Mouse (Mus musculus): ENCODE measurements around the gene Brf1. TPM values are rescaled to one million over a fixed set of nuclear protein-coding genes. Genes with fewer than 3 reads are reported as not detected.

The Brf1 gene
- polyA plus RNA-seq, 1 experiment from 2014 or later, result 76.2 TPM

- no peak overlapping the region for H3K4me2 ChIP-seq (replicated peaks)
- WGBS, result 85% methylated on average over 2 of the region's 2 CpGs
- H3K27me3 ChIP-seq, result peaks cover 22% of the 10 kb centered on the region
- no peaks in the 10 kb centered on the region for H3K9me3 ChIP-seq
- H3K4me1 ChIP-seq, result peaks cover 24% of the 10 kb centered on the region
- no peak for ATAC-seq (ENCODE audit: low FRiP score, low read depth)
- no peak overlapping the region for H3K4me3 ChIP-seq
- H3K36me3 ChIP-seq, result no peaks in the 10 kb centered on the region
- no peak overlapping the region for H3K27ac ChIP-seq (replicated peaks)
- H3K9ac ChIP-seq (replicated peaks), result no peak overlapping the region
Measured at GRCm38 (mm10) chr12:112943669-112944068, 56.8 kb downstream of the Brf1 start.

- Histone ChIP-seq H3K4me3 (peak within 1 kb of the TSS; percentile 65), H3K27ac (replicated peaks) (0 out of 2 replicates have a peak within 1 kb of the TSS, but pooled peaks have one; percentile 43), H3K9me3 (no peaks in the 10 kb centered on the region), H3K4me1 (peaks cover 36% of the 10 kb centered on the region), H3K9ac (replicated peaks) (peak within 1 kb of the TSS; percentile 66), H3K36me3 (no peaks in the 10 kb centered on the region), H3K4me2 (replicated peaks) (peak within 1 kb of the TSS; percentile 69), H3K27me3 (peaks cover 22% of the 10 kb centered on the region)
- 2% methylated on average over 52 of the region's 58 CpGs for WGBS
- ATAC-seq (ENCODE audit: low FRiP score, low read depth), result peak; percentile 76
Measured at GRCm38 (mm10) chr12:112941776-112942713, 58.5 kb downstream of the Brf1 start, which contains the start of gene Nudt14. Gene Nudt14 (minus strand): TSS chr12:112942124.

GRCm38 (mm10) chr12:112941156-112941775 lies 59.2 kb downstream of the Brf1 start:
- peaks cover 22% of the 10 kb centered on the region for H3K27me3 ChIP-seq
- peak overlapping the region; percentile 65 for H3K4me3 ChIP-seq
- peak overlapping the region; percentile 66; the same call in 1 of the 2 replicates for H3K9ac ChIP-seq (replicated peaks)
- peaks cover 36% of the 10 kb centered on the region for H3K4me1 ChIP-seq
- H3K4me2 ChIP-seq (replicated peaks), result peak overlapping the region; percentile 69
- H3K9me3 ChIP-seq, result no peaks in the 10 kb centered on the region
- 48% methylated on average over 10 of the region's 10 CpGs for WGBS
- ATAC-seq (ENCODE audit: low FRiP score, low read depth), result peak; percentile 13; the same call in 1 of the 2 replicates
- no peaks in the 10 kb centered on the region for H3K36me3 ChIP-seq
- H3K27ac ChIP-seq (replicated peaks), result no peak overlapping the region

GRCm38 (mm10) chr12:112940710-112941109 lies 59.8 kb downstream of the Brf1 start:
- peaks cover 36% of the 10 kb centered on the region for H3K4me1 ChIP-seq
- H3K9me3 ChIP-seq, result no peaks in the 10 kb centered on the region
- H3K4me3 ChIP-seq, result 0 out of 2 replicates have a peak overlapping the region, but pooled peaks have one; percentile 65
- WGBS, result 84% methylated on average over 9 of the region's 9 CpGs
- H3K27me3 ChIP-seq, result peaks cover 22% of the 10 kb centered on the region
- H3K27ac ChIP-seq (replicated peaks), result no peak overlapping the region
- ATAC-seq (ENCODE audit: low FRiP score, low read depth), result no peak
- no peaks in the 10 kb centered on the region for H3K36me3 ChIP-seq
- H3K9ac ChIP-seq (replicated peaks), result no peak overlapping the region
- 0 out of 2 replicates have a peak overlapping the region, but pooled peaks have one; percentile 69 for H3K4me2 ChIP-seq (replicated peaks)

- no peak overlapping the region for H3K9ac ChIP-seq (replicated peaks)
- H3K4me3 ChIP-seq, result no peak overlapping the region
- no peak overlapping the region for H3K4me2 ChIP-seq (replicated peaks)
- peaks cover 36% of the 10 kb centered on the region for H3K4me1 ChIP-seq
- H3K27ac ChIP-seq (replicated peaks), result no peak overlapping the region
- H3K36me3 ChIP-seq, result no peaks in the 10 kb centered on the region
- no peak for ATAC-seq (ENCODE audit: low FRiP score, low read depth)
- no peaks in the 10 kb centered on the region for H3K9me3 ChIP-seq
- WGBS, result 96% methylated on average over 4 of the region's 4 CpGs
- peaks cover 22% of the 10 kb centered on the region for H3K27me3 ChIP-seq
Measured at GRCm38 (mm10) chr12:112940238-112940637, 60.3 kb downstream of the Brf1 start.

- Histone ChIP-seq H3K36me3 (no peaks in the 10 kb centered on the region), H3K27ac (replicated peaks) (no peak overlapping the region), H3K4me1 (peaks cover 36% of the 10 kb centered on the region), H3K9ac (replicated peaks) (no peak overlapping the region), H3K9me3 (no peaks in the 10 kb centered on the region), H3K27me3 (peaks cover 22% of the 10 kb centered on the region), H3K4me2 (replicated peaks) (no peak overlapping the region), H3K4me3 (no peak overlapping the region)
- 0 out of 2 replicates have a peak, but pooled peaks have one; percentile 24 for ATAC-seq (ENCODE audit: low FRiP score, low read depth)
- 61% methylated on average over 10 of the region's 10 CpGs for WGBS
Measured at GRCm38 (mm10) chr12:112938873-112939565, 61.5 kb downstream of the Brf1 start.

- no peak overlapping the region for H3K4me3 ChIP-seq
- H3K27me3 ChIP-seq, result peaks cover 18% of the 10 kb centered on the region
- H3K4me1 ChIP-seq, result peaks cover 36% of the 10 kb centered on the region
- no peak overlapping the region for H3K4me2 ChIP-seq (replicated peaks)
- no peak for ATAC-seq (ENCODE audit: low FRiP score, low read depth)
- 86% methylated on average over 10 of the region's 10 CpGs for WGBS
- no peak overlapping the region for H3K27ac ChIP-seq (replicated peaks)
- H3K9me3 ChIP-seq, result no peaks in the 10 kb centered on the region
- H3K36me3 ChIP-seq, result no peaks in the 10 kb centered on the region
- peak overlapping the region; percentile 8; the same call in 1 of the 2 replicates for H3K9ac ChIP-seq (replicated peaks)
Measured at GRCm38 (mm10) chr12:112938366-112938765, 62.1 kb downstream of the Brf1 start.

- Histone ChIP-seq H3K4me2 (replicated peaks) (no peak overlapping the region), H3K36me3 (no peaks in the 10 kb centered on the region), H3K4me3 (no peak overlapping the region), H3K9ac (replicated peaks) (peak overlapping the region; percentile 8; the same call in 1 of the 2 replicates), H3K27ac (replicated peaks) (no peak overlapping the region), H3K9me3 (no peaks in the 10 kb centered on the region), H3K4me1 (peaks cover 36% of the 10 kb centered on the region), H3K27me3 (peaks cover 15% of the 10 kb centered on the region)
- WGBS, result 51% methylated on average over 9 of the region's 9 CpGs
- no peak for ATAC-seq (ENCODE audit: low FRiP score, low read depth)
Measured at GRCm38 (mm10) chr12:112937906-112938305, 62.6 kb downstream of the Brf1 start.

GRCm38 (mm10) chr12:112932647-112933046 lies 67.9 kb downstream of the Brf1 start:
- H3K9ac ChIP-seq (replicated peaks), result no peak overlapping the region
- WGBS, result 60% methylated on average over 7 of the region's 7 CpGs
- no peak for ATAC-seq (ENCODE audit: low FRiP score, low read depth)
- no peak overlapping the region for H3K4me3 ChIP-seq
- no peak overlapping the region for H3K27ac ChIP-seq (replicated peaks)
- no peaks in the 10 kb centered on the region for H3K36me3 ChIP-seq
- no peak overlapping the region for H3K4me2 ChIP-seq (replicated peaks)
- peaks cover 20% of the 10 kb centered on the region for H3K4me1 ChIP-seq
- peaks cover 52% of the 10 kb centered on the region for H3K27me3 ChIP-seq
- H3K9me3 ChIP-seq, result no peaks in the 10 kb centered on the region

GRCm38 (mm10) chr12:112929562-112930352 lies 70.7 kb downstream of the Brf1 start, which contains the start of gene Jag2:
Gene Jag2 (minus strand): TSS chr12:112929776.
- H3K27ac ChIP-seq (replicated peaks), result peak within 1 kb of the TSS; percentile 76
- peak; percentile 52 for ATAC-seq (ENCODE audit: low FRiP score, low read depth)
- H3K4me1 ChIP-seq, result peaks cover 18% of the 10 kb centered on the region
- H3K27me3 ChIP-seq, result peaks cover 72% of the 10 kb centered on the region
- under 1% methylated on average over 61 of the region's 85 CpGs for WGBS
- no peaks in the 10 kb centered on the region for H3K9me3 ChIP-seq
- peak within 1 kb of the TSS; percentile 65 for H3K9ac ChIP-seq (replicated peaks)
- peak within 1 kb of the TSS; percentile 83 for H3K4me2 ChIP-seq (replicated peaks)
- H3K36me3 ChIP-seq, result no peaks in the 10 kb centered on the region
- H3K4me3 ChIP-seq, result peak within 1 kb of the TSS; percentile 55

Measured in midbrain, embryonic 12.5 days (tissue).